Mouse (Mus musculus): Measurements from ENCODE around the gene Zc3h7b.
"Not testable (repeated sequence)": the region's sequence is repeated elsewhere in the genome, so short reads cannot be mapped to it uniquely, and the experiment has no call there.

Gene Zc3h7b

DNA sequence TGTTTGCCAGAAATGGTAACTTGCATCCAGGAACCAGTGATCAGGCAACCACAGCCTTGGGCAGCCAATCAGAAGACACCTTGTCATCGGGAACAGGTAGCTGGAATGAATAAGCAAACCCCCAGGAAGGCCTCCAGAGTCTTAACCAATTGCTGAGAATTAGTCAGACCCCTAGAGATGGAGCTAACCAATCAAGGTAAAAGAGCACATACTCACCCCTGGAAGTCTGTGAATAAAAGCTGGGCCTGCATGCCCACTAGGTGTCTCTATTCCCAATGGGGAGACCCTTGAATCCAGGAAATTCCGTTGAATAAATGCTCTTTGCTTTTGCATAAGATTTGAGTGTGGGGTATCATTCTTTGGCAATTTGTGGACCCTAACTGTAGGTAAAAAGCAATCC lies 4.9 kb upstream of the Zc3h7b start:
- no peak for DNase-seq (ENCODE audit: low spot score)

DNA sequence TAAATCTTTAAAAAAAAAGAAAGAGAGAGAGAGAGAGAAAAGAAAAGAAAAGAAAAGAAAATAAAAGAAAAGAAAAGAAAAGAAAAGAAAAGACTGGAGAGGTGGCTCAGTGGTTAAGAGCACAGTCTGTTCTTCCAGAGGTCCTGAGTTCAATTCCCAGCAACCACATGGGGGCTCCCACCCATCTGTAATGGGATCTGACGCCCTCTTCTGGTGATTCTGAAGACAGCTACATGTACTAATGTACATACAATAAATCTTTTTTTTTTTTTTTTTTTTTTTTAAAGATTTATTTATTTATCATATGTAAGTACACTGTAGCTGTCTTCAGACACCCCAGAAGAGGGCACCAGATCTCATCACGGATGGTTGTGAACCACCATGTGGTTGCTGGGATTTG lies 2.5 kb upstream of the Zc3h7b start:
- not testable (repeated sequence) for DNase-seq (ENCODE audit: low spot score)

DNA sequence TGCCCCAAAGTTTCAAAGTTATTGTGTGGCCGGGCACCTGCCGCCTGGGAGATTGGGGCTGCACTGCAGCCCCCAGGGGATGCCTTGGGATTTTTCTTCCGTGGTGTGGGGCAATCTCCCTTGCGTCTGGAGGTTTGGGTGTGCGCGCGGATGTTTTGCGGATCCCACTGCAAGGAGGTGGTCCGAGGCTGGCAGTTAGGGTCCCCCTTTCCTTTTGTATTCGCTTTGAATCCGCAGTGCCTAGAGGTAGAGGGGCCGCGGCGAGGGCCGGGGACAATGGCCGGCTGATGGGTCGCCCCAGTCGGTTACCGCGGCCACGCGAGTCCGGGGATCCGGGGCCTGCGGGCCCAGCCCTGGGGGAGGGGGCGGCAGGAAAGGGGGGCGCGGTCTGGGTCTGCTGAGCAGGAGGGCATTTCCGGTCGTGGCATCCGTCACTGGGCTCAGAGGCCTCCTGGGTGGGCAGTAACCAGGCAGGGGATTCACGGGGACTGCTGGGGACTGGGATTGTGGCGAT lies 801 bp downstream of the Zc3h7b start:
- no peak for DNase-seq (ENCODE audit: low spot score)

DNA sequence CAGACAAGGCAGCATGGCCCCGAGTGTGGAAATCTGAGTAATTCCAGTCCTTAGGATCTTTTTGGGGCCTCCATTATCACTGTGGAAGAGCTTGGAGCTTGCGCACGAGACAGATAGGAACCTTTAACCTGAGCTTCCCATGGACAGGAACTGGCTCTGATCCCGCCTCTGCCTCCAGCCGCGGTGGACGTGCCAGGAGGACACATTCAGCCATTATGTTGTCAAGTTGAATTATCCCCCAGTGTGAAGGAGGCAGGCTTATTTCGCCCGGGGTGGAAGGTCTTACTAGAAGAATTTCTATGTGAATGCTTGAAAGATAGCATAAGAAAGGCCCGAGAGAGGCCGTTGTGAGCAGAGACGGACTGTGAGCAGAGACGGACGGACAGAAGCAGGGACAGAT lies 4.9 kb downstream of the Zc3h7b start:
- no peak for DNase-seq (ENCODE audit: low spot score)

DNA sequence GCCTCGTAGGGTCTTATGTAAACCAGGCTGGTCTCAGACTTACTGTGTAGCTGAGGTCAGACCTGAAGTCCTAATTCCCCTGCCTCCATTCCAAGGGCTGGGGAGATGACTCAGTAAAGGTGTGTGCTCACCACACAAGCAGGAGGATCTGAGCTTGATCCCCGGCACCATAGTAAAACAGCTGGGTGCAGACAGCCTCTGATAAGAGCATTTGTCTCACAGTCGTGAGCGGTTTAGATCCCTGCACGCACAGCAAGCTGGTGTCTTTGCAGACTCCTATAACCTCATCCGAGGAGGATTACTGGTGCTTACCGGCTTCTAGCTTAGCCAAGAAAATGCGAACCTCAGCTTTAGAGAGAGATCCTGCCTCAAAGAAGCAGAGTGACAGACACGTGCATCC lies 8.8 kb downstream of the Zc3h7b start:
- DNase-seq (ENCODE audit: low spot score): no peak

DNA sequence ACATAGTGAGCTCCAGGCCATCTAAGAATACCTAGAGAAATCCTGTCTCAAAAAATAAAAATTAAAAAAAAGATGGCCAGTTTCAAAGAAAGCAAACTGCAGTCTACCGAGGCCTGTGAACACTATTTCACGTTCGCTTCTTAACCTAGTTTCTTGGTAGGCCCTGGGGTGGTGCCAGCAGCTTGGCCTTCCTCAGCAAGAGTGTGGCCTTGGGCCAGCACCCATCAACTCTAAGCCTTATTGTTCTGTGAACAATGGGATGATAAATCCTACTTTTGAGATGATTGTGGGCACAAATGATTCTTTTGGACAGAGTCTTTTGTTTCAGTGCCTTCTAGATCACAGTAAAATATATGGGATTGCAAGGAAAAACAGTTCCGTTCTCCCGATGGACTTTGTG lies 13.8 kb downstream of the Zc3h7b start:
- DNase-seq (ENCODE audit: low spot score): no peak

DNA sequence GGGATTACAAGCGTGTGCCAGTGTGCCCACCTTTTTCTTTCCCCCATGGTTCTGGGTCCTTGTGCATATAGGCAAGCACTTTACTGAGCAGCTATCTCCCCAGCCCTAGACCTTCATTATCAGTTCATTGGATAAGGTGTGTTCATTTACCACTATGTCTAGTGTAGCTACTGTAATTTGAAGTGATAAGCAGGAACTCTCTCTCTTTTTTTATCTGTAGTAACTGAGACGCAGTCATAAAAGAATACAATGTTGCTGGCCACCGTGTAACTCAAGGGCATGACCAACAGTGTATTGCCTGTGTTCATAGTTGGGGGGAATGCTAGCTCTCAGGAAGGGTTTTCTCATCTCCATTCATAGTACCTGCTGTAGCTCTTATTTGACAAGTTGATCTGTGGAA lies 14.7 kb downstream of the Zc3h7b start:
- DNase-seq (ENCODE audit: low spot score): no peak

DNA sequence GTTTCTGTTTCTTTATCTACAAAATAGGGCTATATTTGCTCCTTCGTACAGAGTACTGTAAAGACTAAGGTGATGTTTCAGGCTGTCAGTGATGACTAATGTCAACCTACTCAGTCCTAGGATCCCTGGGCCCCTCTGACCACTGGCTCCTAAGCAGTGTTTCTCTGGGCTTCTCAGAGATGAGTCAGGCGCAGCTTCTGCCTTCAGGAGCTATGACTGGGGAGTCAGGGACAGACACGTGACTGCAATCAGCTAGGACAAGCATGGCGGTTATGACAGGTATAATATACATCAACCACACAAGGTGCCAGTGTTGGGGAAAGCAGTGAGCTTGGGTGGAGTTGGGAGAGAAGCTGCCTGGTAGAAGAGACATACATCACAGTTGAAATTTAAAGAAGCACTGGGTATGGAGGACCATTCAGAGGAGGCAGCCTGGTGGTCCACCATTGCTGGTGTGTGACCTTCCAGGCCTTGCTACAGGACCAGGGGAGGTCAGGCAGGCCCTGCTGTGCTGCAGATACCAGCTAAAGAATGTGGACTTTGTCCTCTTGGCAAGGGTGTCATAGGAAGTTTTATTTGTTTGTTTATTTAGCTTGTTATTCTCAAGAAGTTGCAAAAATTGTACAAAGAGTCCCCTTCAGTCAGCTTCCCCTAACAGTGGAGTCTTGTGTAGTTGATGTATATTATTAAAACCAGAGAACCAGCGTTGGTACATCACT lies 15.7 kb downstream of the Zc3h7b start:
- DNase-seq (ENCODE audit: low spot score): no peak

DNA sequence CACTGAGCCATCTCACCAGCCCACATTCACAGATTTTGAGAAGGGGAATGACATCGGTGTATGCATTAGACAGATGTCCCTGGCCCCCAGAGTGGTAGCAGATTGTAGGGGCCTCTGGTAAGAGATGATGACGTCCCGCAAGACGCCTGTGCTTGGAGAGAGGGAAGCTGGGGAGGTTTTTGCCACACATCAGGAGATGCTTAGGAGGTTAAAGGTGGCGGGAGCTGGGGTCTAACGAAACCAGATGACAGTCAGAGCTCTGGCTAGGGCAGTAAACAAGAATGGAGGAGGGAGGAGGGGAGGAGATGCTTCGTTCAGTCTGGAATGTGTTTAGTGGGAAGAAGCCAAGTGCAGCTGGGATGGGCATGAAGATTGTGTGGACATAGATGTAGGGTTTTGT lies 16.5 kb downstream of the Zc3h7b start:
- DNase-seq (ENCODE audit: low spot score): no peak

DNA sequence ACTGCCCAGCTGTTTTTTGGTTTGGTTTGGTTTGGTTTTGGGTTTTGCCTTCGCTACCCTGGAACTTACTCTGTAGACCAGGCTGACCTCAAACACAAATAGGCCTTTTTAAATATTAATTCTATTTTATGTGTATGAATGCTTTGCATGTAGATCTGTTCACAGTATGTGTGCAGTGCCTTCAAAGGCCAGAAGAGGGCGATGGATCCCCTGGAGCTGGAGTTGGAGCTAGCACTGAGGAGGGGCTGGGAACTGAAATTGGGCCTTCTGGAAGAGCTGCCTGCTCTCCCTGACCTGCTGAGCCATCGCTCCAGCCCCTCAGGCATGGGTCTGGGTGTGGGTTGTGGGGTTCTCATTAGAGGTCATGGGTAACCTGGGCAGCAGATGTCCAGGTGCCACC lies 17.1 kb downstream of the Zc3h7b start:
- DNase-seq (ENCODE audit: low spot score): no peak

DNA sequence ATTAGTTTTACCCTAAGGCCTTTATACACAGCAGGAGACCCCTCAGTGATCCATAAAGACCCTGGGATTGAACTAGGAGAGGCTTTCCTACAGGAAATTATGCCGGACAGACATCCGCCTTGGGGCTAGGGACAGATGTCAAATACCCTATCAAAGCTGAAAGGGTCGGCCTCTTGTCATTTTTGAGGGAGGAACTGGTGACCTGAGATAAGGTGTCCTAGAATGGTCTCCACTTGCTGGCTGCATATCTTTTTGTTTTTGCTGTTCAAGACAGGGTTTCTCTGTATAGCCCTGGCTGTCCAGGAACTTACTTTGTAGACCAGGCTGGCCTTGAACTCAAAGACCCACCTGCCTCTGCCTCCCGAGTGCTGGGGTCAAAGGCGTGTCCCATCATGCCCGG lies 19.7 kb downstream of the Zc3h7b start:
- DNase-seq (ENCODE audit: low spot score): no peak

DNA sequence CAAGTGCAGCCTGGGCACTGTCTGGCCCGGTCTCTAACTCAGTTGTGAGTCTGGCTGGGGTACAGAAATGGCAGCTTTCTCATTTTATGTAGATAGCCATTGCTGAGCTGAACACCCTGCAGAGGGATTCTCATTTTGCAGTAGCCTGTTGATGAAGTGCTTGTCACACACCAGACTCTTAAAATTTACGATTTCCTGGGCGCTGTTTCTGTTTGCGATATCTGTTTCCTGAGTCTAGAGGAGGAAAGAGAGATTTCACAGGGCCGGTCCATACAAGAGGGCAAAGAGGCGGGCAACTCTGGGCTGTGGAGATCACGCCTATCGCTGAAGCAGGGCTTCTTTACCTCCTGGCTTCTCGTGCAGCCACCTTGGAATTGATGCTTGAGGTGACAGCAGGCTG lies 20.8 kb downstream of the Zc3h7b start:
- DNase-seq (ENCODE audit: low spot score): no peak

DNA sequence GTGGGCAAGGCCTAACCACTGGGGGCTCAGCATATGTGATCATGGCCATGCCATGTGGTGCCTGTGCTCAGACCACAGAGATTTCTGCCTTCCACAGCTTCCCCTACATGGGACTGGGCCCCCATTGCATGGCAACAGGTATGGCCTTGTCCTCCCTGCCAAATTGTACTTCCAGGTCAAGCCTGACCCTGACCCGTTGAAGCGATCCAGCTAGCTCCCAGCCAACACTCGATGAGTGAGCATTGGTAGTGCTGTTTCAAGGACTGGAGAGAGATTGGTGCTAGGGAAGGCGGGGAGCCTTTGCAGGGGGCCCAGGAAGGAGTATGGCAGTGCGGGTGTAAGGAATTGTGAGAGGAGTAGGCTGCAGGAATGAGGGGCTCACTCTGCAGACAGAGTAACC lies 21.6 kb downstream of the Zc3h7b start:
- no peak for DNase-seq (ENCODE audit: low spot score)

DNA sequence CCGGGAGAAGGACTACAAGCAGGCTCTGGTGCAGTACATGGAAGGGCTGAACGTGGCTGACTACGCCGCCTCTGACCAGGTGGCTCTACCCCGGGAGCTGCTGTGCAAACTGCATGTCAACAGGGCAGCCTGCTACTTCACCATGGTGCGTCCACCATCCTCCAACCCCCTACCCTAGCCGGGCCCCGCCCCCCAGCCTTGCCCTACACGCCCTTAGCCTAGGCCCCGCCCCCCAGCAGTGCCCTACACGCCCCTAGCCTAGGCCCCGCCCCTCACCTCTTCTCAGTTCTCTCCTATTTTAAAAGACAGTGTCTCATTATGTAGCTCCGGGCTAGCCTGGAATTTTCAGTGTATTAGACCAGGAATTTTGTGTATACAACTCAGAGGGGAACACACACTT lies 24.2 kb downstream of the Zc3h7b start:
- no peak for DNase-seq (ENCODE audit: low spot score)

DNA sequence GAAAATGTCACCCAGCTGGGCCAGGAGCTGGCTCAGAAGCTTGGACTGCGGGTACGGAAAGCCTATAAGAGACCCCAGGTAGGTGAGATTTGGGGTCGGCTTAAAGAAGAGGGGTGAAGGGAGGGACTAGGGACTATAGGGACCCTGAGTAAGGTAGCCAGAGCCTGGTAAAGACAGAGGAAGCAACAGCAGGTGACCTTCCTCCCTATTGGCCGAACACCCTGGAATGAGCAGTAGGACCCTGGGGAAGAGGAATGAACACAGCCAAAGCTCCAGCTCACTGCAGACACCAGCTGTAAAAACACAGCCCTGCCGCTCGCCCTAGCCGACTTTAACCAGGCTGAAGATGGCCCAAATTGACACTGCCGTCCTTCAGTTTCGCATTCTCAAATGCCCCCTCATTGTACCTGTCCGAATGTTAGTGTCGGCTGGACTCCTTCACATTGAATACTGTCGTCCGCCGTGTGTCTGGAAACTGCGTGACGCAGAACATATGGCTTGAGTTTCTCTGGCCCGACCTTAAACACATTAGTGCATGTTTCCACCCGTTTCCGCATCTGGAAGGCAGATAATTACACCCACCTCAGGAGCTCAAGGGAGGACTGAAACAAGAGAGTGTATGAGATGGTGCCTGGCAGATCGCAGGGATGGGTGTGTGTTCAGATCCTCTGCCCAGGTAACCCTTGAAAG lies 27.7 kb downstream of the Zc3h7b start:
- DNase-seq (ENCODE audit: low spot score): no peak

DNA sequence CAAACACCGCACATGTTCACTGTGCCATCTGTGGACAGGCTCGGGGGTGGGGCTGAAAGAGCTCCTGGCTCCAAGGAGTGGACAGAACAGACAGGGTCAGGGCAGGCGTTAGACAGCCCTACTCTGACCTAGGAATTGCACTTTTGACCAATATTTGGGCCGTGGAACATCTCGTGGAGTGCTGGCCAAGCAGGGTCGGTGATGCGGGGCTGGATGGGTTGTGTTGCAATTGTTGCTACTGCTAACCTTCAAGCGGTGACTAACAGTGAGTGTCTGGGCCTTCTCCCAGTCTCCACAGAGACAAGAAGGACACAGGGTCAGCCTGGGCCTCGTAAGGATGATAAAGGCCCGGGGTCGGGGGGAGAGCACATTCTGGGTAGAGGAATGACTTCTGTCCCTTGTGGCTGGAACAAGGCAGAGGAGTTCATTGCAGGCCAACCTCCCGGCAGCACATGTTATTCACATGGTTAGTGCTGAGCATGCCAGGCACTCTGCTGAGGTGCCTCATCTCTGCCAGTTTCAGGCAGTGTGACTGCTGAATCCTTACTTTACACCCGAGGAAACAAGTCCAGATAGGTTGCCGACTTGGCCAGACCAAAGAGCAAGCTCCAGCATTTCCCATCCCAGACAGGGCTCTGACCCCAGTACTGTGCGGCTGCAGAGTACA lies 29.8 kb downstream of the Zc3h7b start:
- DNase-seq (ENCODE audit: low spot score): no peak

DNA sequence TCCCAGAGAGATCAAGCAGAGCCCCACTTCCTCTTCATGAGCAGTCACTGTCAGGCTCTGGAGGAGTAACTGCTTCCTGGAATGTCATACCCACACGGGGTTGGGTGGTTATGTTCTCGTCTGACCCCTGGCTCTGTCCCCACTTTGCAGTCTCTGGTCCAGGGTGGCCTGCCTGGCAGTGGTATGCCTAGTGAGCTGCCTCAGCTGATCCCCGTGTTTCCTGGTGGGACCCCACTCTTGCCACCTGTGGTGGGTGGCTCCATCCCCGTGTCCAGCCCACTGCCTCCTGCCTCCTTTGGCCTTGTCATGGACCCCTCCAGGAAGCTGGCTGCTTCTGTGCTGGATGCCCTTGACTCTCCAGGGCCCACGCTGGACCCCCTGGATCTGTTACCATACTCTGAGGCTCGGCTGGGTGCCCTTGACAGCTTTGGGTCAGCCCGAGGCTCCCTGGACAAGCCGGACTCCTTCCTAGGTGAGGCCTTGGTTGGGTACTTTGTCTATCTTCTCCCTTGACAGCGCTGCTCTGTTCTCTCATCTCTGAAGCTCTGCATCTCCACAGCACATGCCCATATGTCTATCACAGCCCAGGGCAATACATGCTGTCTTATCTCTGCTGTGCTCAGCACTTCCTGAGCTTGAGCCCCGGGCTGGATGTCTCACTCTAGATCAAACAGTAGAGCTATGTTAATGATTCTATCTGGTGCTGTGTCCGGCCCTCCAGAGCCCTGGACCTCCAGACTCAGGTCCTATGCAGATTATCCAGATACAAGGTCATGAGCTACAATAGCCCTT lies 32.0 kb downstream of the Zc3h7b start:
- no peak for DNase-seq (ENCODE audit: low spot score)

DNA sequence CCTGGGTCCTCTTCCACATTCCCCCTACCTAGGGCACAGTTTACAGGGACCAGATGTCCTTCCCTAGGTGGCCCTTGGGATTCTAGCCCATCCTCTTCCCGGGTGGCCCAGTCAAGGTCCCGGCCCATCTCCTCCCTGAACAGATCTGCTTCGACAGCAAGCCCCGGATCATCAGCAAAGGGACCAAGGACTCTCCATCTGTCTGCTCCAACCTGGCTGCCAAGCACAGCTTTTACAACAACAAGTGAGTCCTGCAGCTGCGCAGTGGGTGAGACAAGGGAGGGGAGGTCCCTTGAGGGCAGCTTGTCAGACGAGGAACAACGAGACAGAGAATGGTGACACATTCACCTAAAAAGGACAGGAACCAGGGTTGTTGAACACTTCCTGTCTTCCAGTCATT lies 37.0 kb downstream of the Zc3h7b start:
- no peak for DNase-seq (ENCODE audit: low spot score)

DNA sequence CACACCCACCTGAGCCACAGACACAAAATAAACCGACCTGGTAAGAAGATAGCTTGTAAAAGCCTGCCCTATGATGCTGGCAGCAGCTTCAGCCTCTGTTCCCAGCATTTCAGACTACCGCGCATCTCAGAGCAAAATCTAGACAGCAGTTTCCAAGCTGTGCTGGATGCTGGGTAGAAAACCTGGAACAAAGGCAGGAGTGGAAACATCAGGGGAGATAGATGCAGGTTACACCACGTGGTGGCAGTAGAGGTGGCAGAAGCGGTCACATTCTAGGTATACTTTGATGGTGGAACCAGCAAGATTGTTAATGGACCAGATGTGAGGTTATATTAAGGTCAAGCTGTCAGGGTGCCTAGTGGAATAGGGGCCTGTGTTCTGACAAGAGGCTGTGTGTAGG lies 39.9 kb downstream of the Zc3h7b start:
- no peak for DNase-seq (ENCODE audit: low spot score)

DNA sequence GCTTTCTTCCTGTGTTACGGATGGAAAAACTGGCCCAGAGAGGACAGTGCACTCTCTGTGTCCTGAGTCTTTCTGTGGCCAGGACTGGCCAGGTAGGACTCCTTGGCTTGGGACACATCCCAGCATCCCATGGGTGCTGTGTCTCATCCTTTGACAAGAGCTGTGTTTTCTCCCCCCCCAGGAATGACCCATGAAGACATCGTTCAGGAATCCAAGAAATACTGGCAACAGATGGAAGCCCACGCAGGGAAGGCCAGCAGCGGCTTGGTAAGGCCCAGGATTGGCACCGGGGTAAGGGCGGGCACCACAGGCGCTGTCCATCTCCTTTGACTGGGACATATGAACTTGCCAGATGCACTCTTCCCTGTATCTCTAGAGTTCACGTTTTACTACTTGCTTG lies 40.8 kb downstream of the Zc3h7b start:
- DNase-seq (ENCODE audit: low spot score): no peak

DNA sequence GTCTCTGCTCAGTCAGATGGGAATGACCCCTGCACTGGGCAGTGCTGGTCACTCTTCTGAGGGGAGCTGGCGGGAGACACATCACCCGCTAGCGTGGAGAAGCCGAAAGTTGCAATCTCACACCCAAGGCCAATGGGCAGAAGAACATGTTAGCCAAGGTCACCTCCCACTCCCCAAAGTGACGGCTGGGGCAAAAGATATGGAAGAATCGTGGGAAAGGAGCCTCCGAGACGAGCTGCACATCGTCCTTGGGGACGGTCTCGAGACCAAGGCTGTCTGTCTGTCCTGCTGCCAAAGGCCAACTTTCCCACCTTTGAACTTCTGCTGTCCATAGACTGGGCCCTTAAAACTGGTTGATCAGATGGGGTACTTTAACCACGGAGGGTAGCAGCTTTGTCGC lies 42.7 kb downstream of the Zc3h7b start:
- DNase-seq (ENCODE audit: low spot score): no peak

DNA sequence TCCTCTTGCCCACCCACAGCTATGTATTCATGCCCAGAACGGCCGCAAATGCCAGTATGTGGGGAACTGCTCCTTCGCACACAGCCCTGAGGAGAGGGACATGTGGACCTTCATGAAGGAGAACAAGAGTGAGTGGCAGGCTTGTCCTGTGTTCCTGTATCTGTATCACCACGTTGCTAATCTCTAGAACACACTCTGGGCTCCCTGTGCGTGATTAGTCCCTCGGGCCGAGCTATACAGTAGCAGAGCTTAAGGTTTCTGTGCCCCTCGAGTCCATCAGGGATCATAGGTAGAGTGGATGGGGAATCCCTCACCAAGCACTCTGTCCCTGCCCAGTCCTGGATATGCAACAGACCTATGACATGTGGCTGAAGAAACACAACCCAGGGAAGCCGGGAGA lies 47.6 kb downstream of the Zc3h7b start:
- no peak for DNase-seq (ENCODE audit: low spot score)

DNA sequence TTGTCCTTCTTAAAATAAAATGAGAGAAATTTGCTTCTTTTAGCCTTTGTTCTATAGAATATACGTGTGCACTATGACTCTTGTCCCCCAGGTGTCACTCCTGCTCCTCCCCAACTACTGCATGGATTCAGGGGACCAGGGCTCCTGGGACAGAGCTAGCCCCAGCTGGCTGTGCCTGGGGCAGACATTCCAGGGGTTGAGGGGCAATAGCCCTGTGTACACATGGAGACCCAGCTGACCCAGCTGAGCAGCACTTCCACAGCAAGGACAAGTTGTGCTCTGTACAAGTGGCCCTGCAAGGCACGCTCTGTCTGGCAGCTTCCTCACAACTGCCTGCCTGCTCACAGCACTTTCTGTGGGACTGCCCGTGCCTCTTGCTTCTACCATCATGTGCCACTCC lies 51.4 kb downstream of the Zc3h7b start:
- no peak for DNase-seq (ENCODE audit: low spot score)

Measured in spleen, adult 12 weeks (tissue).